Mouse (Mus musculus): Measurements from ENCODE around the gene Rrp9.

DNA sequence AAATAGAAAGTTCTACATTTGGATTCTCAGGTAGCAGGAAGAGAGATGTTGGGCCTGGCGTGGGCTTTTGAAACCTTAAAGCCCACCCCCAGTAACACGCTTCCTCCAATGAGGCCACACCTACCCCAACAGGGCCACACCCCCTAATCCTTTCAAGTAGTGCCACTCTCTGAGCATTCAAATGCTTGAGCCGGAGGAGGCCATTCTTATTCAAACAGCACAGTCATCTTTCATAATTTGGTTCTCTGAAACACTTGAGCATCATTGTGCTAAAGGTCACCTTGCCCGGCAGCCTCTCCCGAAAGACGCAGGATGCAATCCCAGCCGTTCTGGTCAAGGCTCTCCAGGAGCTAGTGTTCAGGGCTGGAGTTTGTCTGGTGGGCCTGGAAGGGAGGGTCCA is 58.5 kb downstream of the Rrp9 start:
- no peak for TF ChIP-seq CTCF (IDR thresholded peaks at IDR 0.05; ENCODE audit: low read depth, low read length)
- no peak for TF ChIP-seq POLR2A (IDR thresholded peaks at IDR 0.05; ENCODE audit: insufficient read depth, low read length)
